Mouse (Mus musculus): ENCODE results near the gene Myrip.

- TF ChIP-seq CTCF (IDR thresholded peaks at IDR 0.05; ENCODE audit: control insufficient read depth, insufficient read depth, insufficient read length) (no peak), MYOD1 (IDR thresholded peaks at IDR 0.05; ENCODE audit: control insufficient read depth, insufficient read length, low read depth) (no peak), USF1 (IDR thresholded peaks at IDR 0.05; ENCODE audit: low read depth) (no peak), MAX (IDR thresholded peaks at IDR 0.05) (no peak), CEBPB (IDR thresholded peaks at IDR 0.05; ENCODE audit: low read depth) (no peak)
Observed at GRCm38 (mm10) chr9:120343123-120343790, 41.9 kb downstream of the Myrip start.
